Mouse (Mus musculus) hindbrain, embryonic 16.5 days (tissue): Measurements from ENCODE around the gene Mphosph10. TPM values are rescaled to one million over a fixed set of nuclear protein-coding genes. Genes with fewer than 3 reads are reported as not detected.
A peak's percentile ranks its signal among the peaks of the same experiment; 100 is the strongest.

Source experiments
- ATAC-seq: fragments of 200-750 bp; cut with Nextera tagmentation; 2 replicates; pipeline ENCODE4 v1.8.0; 2017; ENCODE audit warnings: moderate TSS enrichment, moderate library complexity
- H3K27ac ChIP-seq: fragments of 300-500 bp; sonication (generic); 2 replicates; pipeline ENCODE4 v1.5.1; 2014; ENCODE audit warnings: low read depth, mild to moderate bottlenecking, control low read depth, low read length, moderate library complexity
- H3K27me3 ChIP-seq: fragments of 300-500 bp; sonication (generic); replicated peaks from 2 replicates; pipeline ENCODE4 v1.6.1; 2014; ENCODE audit warnings: low read length; ENCODE audit not compliant: control insufficient read depth, insufficient read depth
- H3K36me3 ChIP-seq: fragments of 300-500 bp; sonication (generic); 2 replicates; pipeline ENCODE4 v1.6.1; 2014; ENCODE audit warnings: mild to moderate bottlenecking, low read length, moderate library complexity, mixed read lengths; ENCODE audit not compliant: control insufficient read depth, insufficient read depth
- H3K4me1 ChIP-seq: fragments of 300-500 bp; sonication (generic); 2 replicates; pipeline ENCODE4 v1.6.1; 2014; ENCODE audit warnings: low read depth, low read length; ENCODE audit not compliant: control insufficient read depth, insufficient read depth
- H3K4me2 ChIP-seq: fragments of 300-500 bp; sonication (generic); 2 replicates; pipeline ENCODE4 v1.6.1; 2014; ENCODE audit warnings: mild to moderate bottlenecking, low read length, control low read depth, moderate library complexity
- H3K4me3 ChIP-seq: fragments of 300-500 bp; sonication (generic); 2 replicates; pipeline ENCODE4 v1.5.1; 2014; ENCODE audit warnings: mild to moderate bottlenecking, low read length, control low read depth, moderate library complexity
- H3K9ac ChIP-seq: fragments of 300-500 bp; sonication (generic); 2 replicates; pipeline ENCODE4 v1.6.1; 2014; ENCODE audit warnings: low read depth, mild to moderate bottlenecking, control low read depth, low read length, moderate library complexity
- H3K9me3 ChIP-seq: fragments of 300-500 bp; sonication (generic); 2 replicates; pipeline ENCODE4 v1.6.1; 2014; ENCODE audit warnings: mild to moderate bottlenecking, low read length, moderate library complexity; ENCODE audit not compliant: control insufficient read depth
- WGBS: fragments of 180-500 bp; shearing (Covaris S2); extraction: QIAGEN DNeasy Blood & Tissue Kit; methylation state at CpG from one replicate; pipeline ENCODE4 v1.1.7; 2014; 5-methylcytosine and 5-hydroxymethylcytosine counted together
- polyA plus RNA-seq: library from polyadenylated mRNA; unstranded; fragments of >200 nt; fragmentation: Nextera tagmentation; extraction: Ambion mirVana; gene quantifications from 2 replicates; pipeline ENCODE4 v1.2.1, GENCODE M21; 2015

Gene Mphosph10
- polyA plus RNA-seq, 1 experiment from 2014 or later: 22.8 TPM

GRCm38 (mm10) chr7:64373830-64374562 lies 18.1 kb downstream of the Mphosph10 start, which contains the start of gene Fan1:
Fan1 (minus strand) TSS chr7:64374095.
- peak; percentile 98 for ATAC-seq
- Histone ChIP-seq H3K9ac (peak within 1 kb of the TSS; percentile 82), H3K27me3 (no peaks in the 10 kb centered on the region), H3K4me2 (peak within 1 kb of the TSS; percentile 63), H3K27ac (peak within 1 kb of the TSS; percentile 95), H3K4me3 (peak within 1 kb of the TSS; percentile 75), H3K4me1 (peaks cover 4% of the 10 kb centered on the region), H3K9me3 (no peaks in the 10 kb centered on the region), H3K36me3 (peaks cover 24% of the 10 kb centered on the region)
- WGBS: 3% methylated on average over 27 of the region's 27 CpGs

GRCm38 (mm10) chr7:64373147-64373829 lies 18.8 kb downstream of the Mphosph10 start:
- peak overlapping the region; percentile 95 for H3K27ac ChIP-seq
- peaks cover 4% of the 10 kb centered on the region for H3K4me1 ChIP-seq
- 15% methylated on average over 18 of the region's 18 CpGs for WGBS
- H3K9ac ChIP-seq: peak overlapping the region; percentile 82
- peak; percentile 44 for ATAC-seq
- H3K9me3 ChIP-seq: no peaks in the 10 kb centered on the region
- peaks cover 22% of the 10 kb centered on the region for H3K36me3 ChIP-seq
- peak overlapping the region; percentile 63 for H3K4me2 ChIP-seq
- peak overlapping the region; percentile 75 for H3K4me3 ChIP-seq
- no peaks in the 10 kb centered on the region for H3K27me3 ChIP-seq

GRCm38 (mm10) chr7:64371940-64372878 lies 19.9 kb downstream of the Mphosph10 start:
- no peaks in the 10 kb centered on the region for H3K9me3 ChIP-seq
- H3K9ac ChIP-seq: no peak overlapping the region
- H3K4me3 ChIP-seq: no peak overlapping the region
- WGBS: 87% methylated on average over 23 of the region's 23 CpGs
- no peaks in the 10 kb centered on the region for H3K27me3 ChIP-seq
- ATAC-seq: no peak
- H3K4me1 ChIP-seq: peaks cover 4% of the 10 kb centered on the region
- no peak overlapping the region for H3K4me2 ChIP-seq
- peaks cover 13% of the 10 kb centered on the region for H3K36me3 ChIP-seq
- H3K27ac ChIP-seq: no peak overlapping the region

- H3K4me1 ChIP-seq: peaks cover 4% of the 10 kb centered on the region
- no peak for ATAC-seq
- H3K4me2 ChIP-seq: no peak overlapping the region
- H3K27me3 ChIP-seq: no peaks in the 10 kb centered on the region
- WGBS: 90% methylated on average over 6 of the region's 6 CpGs
- H3K9ac ChIP-seq: no peak overlapping the region
- H3K9me3 ChIP-seq: no peaks in the 10 kb centered on the region
- H3K36me3 ChIP-seq: peaks cover 9% of the 10 kb centered on the region
- H3K27ac ChIP-seq: no peak overlapping the region
- no peak overlapping the region for H3K4me3 ChIP-seq
These were observed 22.2 kb downstream of the Mphosph10 start for GRCm38 (mm10) chr7:64369841-64370240.

- H3K36me3 ChIP-seq: peaks cover 16% of the 10 kb centered on the region
- H3K4me1 ChIP-seq: no peaks in the 10 kb centered on the region
- no peaks in the 10 kb centered on the region for H3K27me3 ChIP-seq
- no peak overlapping the region for H3K4me2 ChIP-seq
- ATAC-seq: no peak
- WGBS: 95% methylated on average over 5 of the region's 5 CpGs
- H3K9ac ChIP-seq: no peak overlapping the region
- no peaks in the 10 kb centered on the region for H3K9me3 ChIP-seq
- no peak overlapping the region for H3K27ac ChIP-seq
- H3K4me3 ChIP-seq: no peak overlapping the region
These were observed 26.2 kb downstream of the Mphosph10 start for GRCm38 (mm10) chr7:64365863-64366262.

GRCm38 (mm10) chr7:64360586-64360945 lies 31.5 kb downstream of the Mphosph10 start:
- WGBS: 59% methylated on average over 3 of the region's 3 CpGs
- Histone ChIP-seq H3K9me3 (no peaks in the 10 kb centered on the region), H3K27me3 (no peaks in the 10 kb centered on the region), H3K4me3 (no peak overlapping the region), H3K9ac (no peak overlapping the region), H3K36me3 (peaks cover 9% of the 10 kb centered on the region), H3K27ac (peak overlapping the region; percentile 40; the same call in 1 of the 2 replicates), H3K4me2 (no peak overlapping the region), H3K4me1 (no peaks in the 10 kb centered on the region)
- peak; percentile 87 for ATAC-seq

- Histone ChIP-seq H3K27ac (peak overlapping the region; percentile 4; the same call in 1 of the 2 replicates), H3K4me2 (no peak overlapping the region), H3K4me1 (no peaks in the 10 kb centered on the region), H3K4me3 (no peak overlapping the region), H3K9me3 (no peaks in the 10 kb centered on the region), H3K9ac (no peak overlapping the region), H3K36me3 (peaks cover 9% of the 10 kb centered on the region), H3K27me3 (no peaks in the 10 kb centered on the region)
- WGBS: 84% methylated on average over 20 of the region's 20 CpGs
- peak; percentile 62 for ATAC-seq
These were observed 32.0 kb downstream of the Mphosph10 start for GRCm38 (mm10) chr7:64359943-64360585.

- H3K9ac ChIP-seq: no peak overlapping the region
- no peak overlapping the region for H3K4me2 ChIP-seq
- no peak overlapping the region for H3K27ac ChIP-seq
- no peak overlapping the region for H3K4me3 ChIP-seq
- H3K9me3 ChIP-seq: no peaks in the 10 kb centered on the region
- H3K36me3 ChIP-seq: peaks cover 9% of the 10 kb centered on the region
- 76% methylated on average over 6 of the region's 6 CpGs for WGBS
- no peaks in the 10 kb centered on the region for H3K4me1 ChIP-seq
- no peak for ATAC-seq
- no peaks in the 10 kb centered on the region for H3K27me3 ChIP-seq
These were observed 33.4 kb downstream of the Mphosph10 start for GRCm38 (mm10) chr7:64358666-64359065.
